Mouse (Mus musculus): ENCODE data around the gene Sox18. TPM values are rescaled to one million over a fixed set of nuclear protein-coding genes. Genes with fewer than 3 reads are reported as not detected.

Gene Sox18
- polyA plus RNA-seq, 1 experiment from 2014 or later, result 84.1 TPM

DNA sequence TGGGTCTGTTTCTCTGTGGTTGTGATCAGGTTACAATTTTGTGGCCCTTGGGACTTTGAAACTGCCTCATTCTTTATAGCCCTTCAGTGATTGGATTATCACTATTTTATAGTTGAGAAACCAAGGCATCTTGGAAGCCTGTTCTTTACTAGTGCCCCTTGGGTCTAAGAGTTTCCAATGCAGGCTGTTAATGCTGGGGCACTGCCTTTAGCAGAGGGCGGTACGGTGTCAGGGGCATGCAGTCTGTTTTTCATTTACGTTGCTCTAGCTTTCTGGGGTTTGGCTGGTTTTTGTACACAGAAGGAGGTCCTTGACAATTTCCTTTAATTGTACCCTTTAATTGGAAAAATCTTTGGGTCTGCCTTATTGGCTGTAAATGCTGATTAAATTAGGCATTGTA, 25.8 kb downstream of the Sox18 start:
- no peak for ATAC-seq (ENCODE audit: low read depth)
- WGBS, result 95% methylated on average over 3 of the region's 3 CpGs
- no peaks in the 10 kb centered on the region for H3K9me3 ChIP-seq (ENCODE audit: control insufficient read depth, low read length)
- peaks cover 44% of the 10 kb centered on the region for H3K36me3 ChIP-seq (ENCODE audit: control insufficient read depth, insufficient read depth, low read length)
- H3K9ac ChIP-seq (ENCODE audit: low read length), result no peak overlapping the region
- no peak overlapping the region for H3K27ac ChIP-seq (ENCODE audit: low read length)
- H3K4me3 ChIP-seq (ENCODE audit: low read length), result no peak overlapping the region
- no peak overlapping the region for H3K4me2 ChIP-seq (ENCODE audit: low read depth, low read length)
- no peaks in the 10 kb centered on the region for H3K4me1 ChIP-seq (replicated peaks; ENCODE audit: control insufficient read depth, insufficient read depth, low read length)
- no peaks in the 10 kb centered on the region for H3K27me3 ChIP-seq (ENCODE audit: control insufficient read depth, insufficient read depth, low read depth, low read length)

GRCm38 (mm10) chr2:181644361-181644760, 27.1 kb downstream of the Sox18 start:
- no peaks in the 10 kb centered on the region for H3K4me1 ChIP-seq (replicated peaks; ENCODE audit: control insufficient read depth, insufficient read depth, low read length)
- no peak overlapping the region for H3K4me3 ChIP-seq (ENCODE audit: low read length)
- no peak overlapping the region for H3K9ac ChIP-seq (ENCODE audit: low read length)
- H3K9me3 ChIP-seq (ENCODE audit: control insufficient read depth, low read length), result no peaks in the 10 kb centered on the region
- H3K4me2 ChIP-seq (ENCODE audit: low read depth, low read length), result no peak overlapping the region
- peaks cover 40% of the 10 kb centered on the region for H3K36me3 ChIP-seq (ENCODE audit: control insufficient read depth, insufficient read depth, low read length)
- 82% methylated on average over 2 of the region's 2 CpGs for WGBS
- no peak for ATAC-seq (ENCODE audit: low read depth)
- no peak overlapping the region for H3K27ac ChIP-seq (ENCODE audit: low read length)
- H3K27me3 ChIP-seq (ENCODE audit: control insufficient read depth, insufficient read depth, low read depth, low read length), result no peaks in the 10 kb centered on the region

- Histone ChIP-seq H3K36me3 (ENCODE audit: control insufficient read depth, insufficient read depth, low read length) (peaks cover 43% of the 10 kb centered on the region), H3K4me1 (replicated peaks; ENCODE audit: control insufficient read depth, insufficient read depth, low read length) (no peaks in the 10 kb centered on the region), H3K27ac (ENCODE audit: low read length) (no peak overlapping the region), H3K9ac (ENCODE audit: low read length) (no peak overlapping the region), H3K27me3 (ENCODE audit: control insufficient read depth, insufficient read depth, low read depth, low read length) (no peaks in the 10 kb centered on the region), H3K9me3 (ENCODE audit: control insufficient read depth, low read length) (no peaks in the 10 kb centered on the region), H3K4me3 (ENCODE audit: low read length) (no peak overlapping the region), H3K4me2 (ENCODE audit: low read depth, low read length) (no peak overlapping the region)
- ATAC-seq (ENCODE audit: low read depth), result no peak
- 91% methylated on average over 3 of the region's 3 CpGs for whole genome bisulfite sequencing
These were observed 35.6 kb downstream of the Sox18 start for GRCm38 (mm10) chr2:181635865-181636264.

- no peaks in the 10 kb centered on the region for H3K9me3 ChIP-seq (ENCODE audit: control insufficient read depth, low read length)
- no peak for ATAC-seq (ENCODE audit: low read depth)
- peaks cover 32% of the 10 kb centered on the region for H3K36me3 ChIP-seq (ENCODE audit: control insufficient read depth, insufficient read depth, low read length)
- WGBS, result 90% methylated on average over 6 of the region's 6 CpGs
- no peak overlapping the region for H3K9ac ChIP-seq (ENCODE audit: low read length)
- no peaks in the 10 kb centered on the region for H3K4me1 ChIP-seq (replicated peaks; ENCODE audit: control insufficient read depth, insufficient read depth, low read length)
- H3K27ac ChIP-seq (ENCODE audit: low read length), result no peak overlapping the region
- no peaks in the 10 kb centered on the region for H3K27me3 ChIP-seq (ENCODE audit: control insufficient read depth, insufficient read depth, low read depth, low read length)
- H3K4me3 ChIP-seq (ENCODE audit: low read length), result no peak overlapping the region
- H3K4me2 ChIP-seq (ENCODE audit: low read depth, low read length), result no peak overlapping the region
These were observed 38.8 kb downstream of the Sox18 start for GRCm38 (mm10) chr2:181632624-181633023.

GRCm38 (mm10) chr2:181628471-181628870, 43.0 kb downstream of the Sox18 start:
- H3K4me2 ChIP-seq (ENCODE audit: low read depth, low read length), result no peak overlapping the region
- no peaks in the 10 kb centered on the region for H3K27me3 ChIP-seq (ENCODE audit: control insufficient read depth, insufficient read depth, low read depth, low read length)
- H3K4me3 ChIP-seq (ENCODE audit: low read length), result no peak overlapping the region
- no peaks in the 10 kb centered on the region for H3K9me3 ChIP-seq (ENCODE audit: control insufficient read depth, low read length)
- peaks cover 13% of the 10 kb centered on the region; the same call in 1 of the 2 replicates for H3K36me3 ChIP-seq (ENCODE audit: control insufficient read depth, insufficient read depth, low read length)
- H3K4me1 ChIP-seq (replicated peaks; ENCODE audit: control insufficient read depth, insufficient read depth, low read length), result no peaks in the 10 kb centered on the region
- no peak for ATAC-seq (ENCODE audit: low read depth)
- no peak overlapping the region for H3K9ac ChIP-seq (ENCODE audit: low read length)
- H3K27ac ChIP-seq (ENCODE audit: low read length), result no peak overlapping the region

GRCm38 (mm10) chr2:181623401-181623800, 48.0 kb downstream of the Sox18 start:
- H3K27ac ChIP-seq (ENCODE audit: low read length), result no peak overlapping the region
- no peaks in the 10 kb centered on the region for H3K4me1 ChIP-seq (replicated peaks; ENCODE audit: control insufficient read depth, insufficient read depth, low read length)
- no peak overlapping the region for H3K4me2 ChIP-seq (ENCODE audit: low read depth, low read length)
- no peak for ATAC-seq (ENCODE audit: low read depth)
- peaks cover 24% of the 10 kb centered on the region for H3K36me3 ChIP-seq (ENCODE audit: control insufficient read depth, insufficient read depth, low read length)
- H3K9ac ChIP-seq (ENCODE audit: low read length), result no peak overlapping the region
- no peaks in the 10 kb centered on the region for H3K27me3 ChIP-seq (ENCODE audit: control insufficient read depth, insufficient read depth, low read depth, low read length)
- no peak overlapping the region for H3K4me3 ChIP-seq (ENCODE audit: low read length)
- no peaks in the 10 kb centered on the region for H3K9me3 ChIP-seq (ENCODE audit: control insufficient read depth, low read length)

Other genes with a start within 250 kb of the Sox18 start
- 15.2 and 15.4 TPM in 2 replicates for gene Zbtb46, start 212.2 kb downstream of the Sox18 start, polyA plus RNA-seq (2015; fragmentation: Nextera tagmentation; extraction: Ambion mirVana)
- 0.14 and 0.35 TPM in 2 replicates for gene Abhd16b, start 178.4 kb downstream of the Sox18 start, polyA plus RNA-seq (2015; fragmentation: Nextera tagmentation; extraction: Ambion mirVana)
- 167 and 169 TPM in 2 replicates for gene Tpd52l2, start 174.5 kb downstream of the Sox18 start, polyA plus RNA-seq (2015; fragmentation: Nextera tagmentation; extraction: Ambion mirVana)
- gene Dnajc5, start 151.2 kb downstream of the Sox18 start, polyA plus RNA-seq (2015; fragmentation: Nextera tagmentation; extraction: Ambion mirVana), result 82.0 and 82.1 TPM in 2 replicates
- 49.1 and 54.6 TPM in 2 replicates for gene Uckl1, start 86.7 kb downstream of the Sox18 start, polyA plus RNA-seq (2015; fragmentation: Nextera tagmentation; extraction: Ambion mirVana)
- gene Prpf6, start 79.8 kb downstream of the Sox18 start, polyA plus RNA-seq (2015; fragmentation: Nextera tagmentation; extraction: Ambion mirVana), result 59.1 and 59.3 TPM in 2 replicates
- gene Zfp512b, start 78.8 kb downstream of the Sox18 start, polyA plus RNA-seq (2015; fragmentation: Nextera tagmentation; extraction: Ambion mirVana), result 34.9 and 37.2 TPM in 2 replicates
- 30.1 and 31.0 TPM in 2 replicates for gene Samd10, start 72.4 kb downstream of the Sox18 start, polyA plus RNA-seq (2015; fragmentation: Nextera tagmentation; extraction: Ambion mirVana)
- 0.21 and 0.49 TPM in 2 replicates for gene Gm29797, start 14.6 kb downstream of the Sox18 start, polyA plus RNA-seq (2015; fragmentation: Nextera tagmentation; extraction: Ambion mirVana)
- gene Tcea2, start 8.7 kb upstream of the Sox18 start, polyA plus RNA-seq (2015; fragmentation: Nextera tagmentation; extraction: Ambion mirVana), result 19.3 and 19.7 TPM in 2 replicates
- gene Rgs19, start 22.3 kb upstream of the Sox18 start, polyA plus RNA-seq (2015; fragmentation: Nextera tagmentation; extraction: Ambion mirVana), result 59.8 and 63.4 TPM in 2 replicates
- gene Lkaaear1, start 26.8 kb upstream of the Sox18 start, polyA plus RNA-seq (2015; fragmentation: Nextera tagmentation; extraction: Ambion mirVana), result not detected in 2 replicates
- gene Oprl1, start 43.4 kb upstream of the Sox18 start, polyA plus RNA-seq (2015; fragmentation: Nextera tagmentation; extraction: Ambion mirVana), result 0.43 and 0.72 TPM in 2 replicates
- gene Myt1, start 91.7 kb upstream of the Sox18 start, polyA plus RNA-seq (2015; fragmentation: Nextera tagmentation; extraction: Ambion mirVana), result 0.06 and 0.10 TPM in 2 replicates
- gene Pcmtd2, start 166.2 kb upstream of the Sox18 start, polyA plus RNA-seq (2015; fragmentation: Nextera tagmentation; extraction: Ambion mirVana), result 39.7 and 41.2 TPM in 2 replicates
- 63.4 and 68.5 TPM in 2 replicates for gene Polr3k, start 192.7 kb upstream of the Sox18 start, polyA plus RNA-seq (2015; fragmentation: Nextera tagmentation; extraction: Ambion mirVana)